Mouse (Mus musculus): ENCODE data around the gene Tob1.

DNA sequence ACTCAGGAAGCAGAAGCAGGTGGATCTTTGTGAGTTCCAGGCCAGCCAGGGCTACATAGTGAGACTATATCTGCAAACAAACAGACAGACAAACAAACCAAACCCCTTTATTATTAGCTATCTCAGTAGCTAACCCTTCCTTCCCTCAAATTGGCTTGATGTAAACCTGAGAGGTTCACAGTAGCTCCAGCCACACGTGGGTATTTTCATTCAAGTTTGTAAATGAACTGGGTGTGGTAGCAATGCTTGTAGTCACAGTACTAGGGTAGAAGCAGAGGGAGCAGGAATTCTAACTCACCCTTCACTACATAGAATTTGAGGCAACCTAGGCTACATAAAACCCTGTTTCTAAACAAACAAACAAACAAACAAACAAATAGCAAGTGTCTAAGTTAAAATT is 31.5 kb upstream of the Tob1 start:
- TF ChIP-seq CTCF (IDR thresholded peaks at IDR 0.05; ENCODE audit: extremely low read depth, insufficient read length, insufficient replicate concordance, low read depth, low read length) = no peak
- TF ChIP-seq POLR2A (IDR thresholded peaks at IDR 0.05; ENCODE audit: low read depth, low read length) = no peak
